Mouse (Mus musculus) adrenal gland, postnatal 14 days (tissue): Measurements from ENCODE around the gene Vmn2r106. TPM values are rescaled to one million over a fixed set of nuclear protein-coding genes. Genes with fewer than 3 reads are reported as not detected.
A peak's percentile ranks its signal among the peaks of the same experiment; 100 is the strongest.

Experiments
- DNase-seq: peaks from one replicate; pipeline ENCODE4 v3.0.0; 2021; ENCODE audit warnings: mixed read lengths
- long read RNA-seq, 2 experiments: library from polyadenylated mRNA; stranded (forward); transcript quantifications; one replicate each; pipeline ENCODE4 v2.0.0; 2021
- total RNA-seq: library from RNA; stranded (reverse); gene quantifications from 2 replicates; pipeline ENCODE4 v1.2.3, GENCODE M21; 2021

Vmn2r106 gene
- not detected in 2 replicates for total RNA-seq
- long read RNA-seq, experiment 1 = 0 reads
- long read RNA-seq, experiment 2 = 0 reads

- no peak for DNase-seq
These were observed at the start of gene Vmn2r106 for GRCm38 (mm10) chr17:20285453-20285852. Gene Vmn2r106, minus strand, starts transcription at chr17:20285553.

GRCm38 (mm10) chr17:20305790-20306189 is 20.4 kb upstream of the Vmn2r106 start:
- no peak for DNase-seq

- peak; percentile 8 for DNase-seq
These were observed 1.6 kb upstream of the Vmn2r106 start for GRCm38 (mm10) chr17:20286906-20287305.

GRCm38 (mm10) chr17:20255522-20255921 is 29.8 kb downstream of the Vmn2r106 start:
- no peak for DNase-seq

- DNase-seq = no peak
These were observed 50.4 kb downstream of the Vmn2r106 start, which contains the start of gene Vmn2r105 for GRCm38 (mm10) chr17:20234952-20235351. Gene Vmn2r105, minus strand, starts transcription at chr17:20235052.

Other genes with a start within 250 kb of the Vmn2r106 start
- gene Vmn2r104, start 237.2 kb downstream of the Vmn2r106 start, total RNA-seq = not detected in 2 replicates
- not detected in 2 replicates for gene Fpr-rs7, start 171.3 kb downstream of the Vmn2r106 start, total RNA-seq
- gene Fpr-rs6, start 102.5 kb downstream of the Vmn2r106 start, total RNA-seq = not detected in 2 replicates
- gene Vmn2r105, start 50.5 kb downstream of the Vmn2r106 start, total RNA-seq = not detected in 2 replicates
- not detected in 2 replicates for gene Vmn2r107, start 59.7 kb upstream of the Vmn2r106 start, total RNA-seq
- gene Vmn1r224, start 128.6 kb upstream of the Vmn2r106 start, total RNA-seq = not detected in 2 replicates
- gene Vmn2r108, start 195.8 kb upstream of the Vmn2r106 start, total RNA-seq = not detected in 2 replicates
- gene Vmn1r225, start 212.6 kb upstream of the Vmn2r106 start, total RNA-seq = not detected in 2 replicates